17 mouse cellular contexts compared by ENCODE assay signal in genomic region chr5:139827593-139827992, GRCm38 (mm10). TPM values are rescaled to one million over a fixed set of nuclear protein-coding genes. Genes with fewer than 3 reads are reported as not detected.
DNase-seq lines count a peak whose midpoint lies in the region; ATAC-seq and TF ChIP-seq lines count a peak whose summit lies in the region.
"Had no signal": no experiment of that assay in that cellular context is flagged by ENCODE, and none has a peak within 500 bp of the region (broad histone marks: within the 10 kb centered on the region; RNA-seq: fewer than 3 reads in every experiment).

No protein-coding gene starts in this region.

- no peak for ATAC-seq in lung, embryonic 14.5 days (ENCODE audit: insufficient read depth)
- no peak for ATAC-seq in liver, embryonic 14.5 days (ENCODE audit: insufficient read depth)

- TF ChIP-seq EP300 in liver, embryonic 14.5 days (IDR thresholded peaks at IDR 0.05; ENCODE audit: low read depth): no peak

- H3K27ac ChIP-seq in lung, embryonic 14.5 days (ENCODE audit: low read depth): no peak overlapping the region
- H3K27ac ChIP-seq in liver, embryonic 14.5 days: no peak overlapping the region
- H3K27ac ChIP-seq: forebrain, embryonic 13.5 days had no signal

- DNase-seq in cerebellum, adult 9-10 months: peak; percentile 28
- no peak for DNase-seq in cerebellum, adult 8-10 months
- no peak for DNase-seq in lung, embryonic 14.5 days
- no peak for DNase-seq in lung, postnatal 4 days
- DNase-seq in liver, embryonic 14.5 days (ENCODE audit: low read depth in 3 of 3, low spot score in 3 of 3): no peak
- no peak for DNase-seq in layer of hippocampus, adult 9-10 months (ENCODE audit: low spot score)
- DNase-seq in ovary, adult 18-20 months (ENCODE audit: low spot score): no peak
- DNase-seq: gastrocnemius, postnatal 36 days; layer of hippocampus, adult 9-11 months; left cerebral cortex, postnatal 4 days; lung, postnatal 14 days; spleen, adult 18-20 months had no signal

- H3K4me3 ChIP-seq in lung, embryonic 14.5 days (ENCODE audit: low read depth, low read length): no peak overlapping the region
- no peak overlapping the region for H3K4me3 ChIP-seq in E14TG2a.4 (replicated peaks; ENCODE audit: low read length)
- H3K4me3 ChIP-seq in liver, embryonic 14.5 days (ENCODE audit: insufficient read depth in 1 of 2, low read depth in 2 of 2, low read length in 2 of 2): no peak overlapping the region

- H3K4me2 ChIP-seq in lung, embryonic 14.5 days: no peak overlapping the region
- no peak overlapping the region for H3K4me2 ChIP-seq in liver, embryonic 14.5 days (ENCODE audit: low read depth)

- TF ChIP-seq CTCF in lung, embryonic 14.5 days (IDR thresholded peaks at IDR 0.05; ENCODE audit: low read depth): peak; percentile 57
- peak; percentile 81 for TF ChIP-seq CTCF in E14TG2a.4 (conservative IDR thresholded peaks at IDR 0.05; ENCODE audit: low read length)
- peak; percentile 56 for TF ChIP-seq CTCF in liver, embryonic 14.5 days (IDR thresholded peaks at IDR 0.05; ENCODE audit: low read depth)

- H3K9me3 ChIP-seq in lung, embryonic 14.5 days (ENCODE audit: low read depth, low read length): no peaks in the 10 kb centered on the region
- no peaks in the 10 kb centered on the region for H3K9me3 ChIP-seq in E14TG2a.4 (ENCODE audit: low read length)
- H3K9me3 ChIP-seq in liver, embryonic 14.5 days (ENCODE audit: control insufficient read depth, low read length): no peaks in the 10 kb centered on the region
- H3K9me3 ChIP-seq: embryonic facial prominence, embryonic 13.5 days; forebrain, embryonic 13.5 days had no signal

- H3K4me1 ChIP-seq in lung, embryonic 14.5 days (ENCODE audit: insufficient read depth): 0 out of 2 replicates have a peak, but pooled peaks cover 5% of the 10 kb centered on the region
- peaks cover 40% of the 10 kb centered on the region for H3K4me1 ChIP-seq in E14TG2a.4 (replicated peaks; ENCODE audit: low read depth, low read length)
- H3K4me1 ChIP-seq in liver, embryonic 14.5 days (replicated peaks; ENCODE audit: control insufficient read depth in 2 of 2, insufficient read depth in 2 of 2, low read length in 1 of 2): peaks cover 0 to 13% of the 10 kb centered on the region in 2 experiments; a peak in 3 of 4 replicates

- peaks cover 21% of the 10 kb centered on the region; the same call in 1 of the 2 replicates for H3K36me3 ChIP-seq in lung, embryonic 14.5 days (ENCODE audit: insufficient read depth)
- peaks cover 31% of the 10 kb centered on the region for H3K36me3 ChIP-seq in E14TG2a.4 (ENCODE audit: insufficient read depth, low read length)
- peaks cover 11% of the 10 kb centered on the region for H3K36me3 ChIP-seq in liver, embryonic 14.5 days (replicated peaks; ENCODE audit: control insufficient read depth, insufficient read depth, low read depth)

- WGBS in lung, embryonic 14.5 days: 91% methylated on average over 1 of the region's 1 CpGs
- WGBS in liver, embryonic 14.5 days (ENCODE audit: insufficient replicate concordance): 82% methylated on average over 1 of the region's 1 CpGs

- no peak overlapping the region for H3K9ac ChIP-seq in lung, embryonic 14.5 days
- H3K9ac ChIP-seq in liver, embryonic 14.5 days (replicated peaks): no peak overlapping the region

- no peaks in the 10 kb centered on the region for H3K27me3 ChIP-seq in lung, embryonic 14.5 days (ENCODE audit: insufficient read depth, low read length)
- H3K27me3 ChIP-seq in E14TG2a.4 (ENCODE audit: insufficient read depth, low read length): no peaks in the 10 kb centered on the region
- no peaks in the 10 kb centered on the region for H3K27me3 ChIP-seq in liver, embryonic 14.5 days (ENCODE audit: control insufficient read depth, insufficient read depth, low read length)
- H3K27me3 ChIP-seq: embryonic facial prominence, embryonic 13.5 days; forebrain, embryonic 13.5 days had no signal

RNA-seq across cellular contexts. Expression of gene Psmg3, which starts 0.9 kb away (rescaled TPM):
- polyA plus RNA-seq in lung, embryonic 14.5 days (2014; fragmentation: Nextera tagmentation; extraction: Ambion mirVana): 78.8 and 79.3 TPM in 2 replicates
- polyA plus RNA-seq in liver, embryonic 14.5 days (2012; rRNA removed): 34.5 and 41.9 TPM in 2 replicates
- 46.5 and 56.0 TPM in 2 replicates for polyA plus RNA-seq in liver, embryonic 14.5 days (2014; fragmentation: Nextera tagmentation; extraction: Ambion mirVana)

RNA-seq across cellular contexts. Expression of gene Gm26938, which starts 1.4 kb away (rescaled TPM):
- polyA plus RNA-seq in lung, embryonic 14.5 days (2014; fragmentation: Nextera tagmentation; extraction: Ambion mirVana): not detected in 2 replicates
- polyA plus RNA-seq in liver, embryonic 14.5 days (2012; rRNA removed): not detected in 2 replicates
- not detected in 2 replicates for polyA plus RNA-seq in liver, embryonic 14.5 days (2014; fragmentation: Nextera tagmentation; extraction: Ambion mirVana)
- polyA plus RNA-seq: forebrain, embryonic 13.5 days; heart, embryonic 16.5 days; intestine, embryonic 14.5 days had no signal

RNA-seq across cellular contexts. Expression of gene Tmem184a, which starts 7.9 kb away (rescaled TPM):
- polyA plus RNA-seq in lung, embryonic 14.5 days (2014; fragmentation: Nextera tagmentation; extraction: Ambion mirVana): 8.4 and 10.5 TPM in 2 replicates
- 0.75 TPM in 2 replicates for polyA plus RNA-seq in liver, embryonic 14.5 days (2012; rRNA removed)
- 0.90 and 1.2 TPM in 2 replicates for polyA plus RNA-seq in liver, embryonic 14.5 days (2014; fragmentation: Nextera tagmentation; extraction: Ambion mirVana)

RNA-seq across cellular contexts. Expression of gene Mafk, which starts 36.3 kb away (rescaled TPM):
- polyA plus RNA-seq in lung, embryonic 14.5 days (2014; fragmentation: Nextera tagmentation; extraction: Ambion mirVana): 8.0 and 10.0 TPM in 2 replicates
- 21.6 and 23.0 TPM in 2 replicates for polyA plus RNA-seq in liver, embryonic 14.5 days (2012; rRNA removed)
- 20.7 and 22.7 TPM in 2 replicates for polyA plus RNA-seq in liver, embryonic 14.5 days (2014; fragmentation: Nextera tagmentation; extraction: Ambion mirVana)

RNA-seq across cellular contexts. Expression of gene Ints1, which starts 52.1 kb away (rescaled TPM):
- 37.6 and 39.8 TPM in 2 replicates for polyA plus RNA-seq in lung, embryonic 14.5 days (2014; fragmentation: Nextera tagmentation; extraction: Ambion mirVana)
- 12.1 and 14.5 TPM in 2 replicates for polyA plus RNA-seq in liver, embryonic 14.5 days (2012; rRNA removed)
- polyA plus RNA-seq in liver, embryonic 14.5 days (2014; fragmentation: Nextera tagmentation; extraction: Ambion mirVana): 13.5 and 17.5 TPM in 2 replicates
